Mouse (Mus musculus): Measurements from ENCODE around the gene Ly6f. TPM values are rescaled to one million over a fixed set of nuclear protein-coding genes. Genes with fewer than 3 reads are reported as not detected.

Ly6f gene
- polyA plus RNA-seq, 2 experiments = not detected

- Histone ChIP-seq H3K9me3 (ENCODE audit: control insufficient read depth, low read length) (no peaks in the 10 kb centered on the region), H3K4me3 (ENCODE audit: insufficient read depth in 1 of 2, low read depth in 2 of 2, low read length in 2 of 2) (no peak overlapping the region), H3K4me1 (replicated peaks; ENCODE audit: control insufficient read depth in 2 of 2, insufficient read depth in 2 of 2, low read length in 1 of 2) (no peaks in the 10 kb centered on the region), H3K4me2 (ENCODE audit: low read depth) (no peak overlapping the region), H3K27me3 (ENCODE audit: control insufficient read depth, insufficient read depth, low read length) (no peaks in the 10 kb centered on the region), H3K9ac (replicated peaks) (no peak overlapping the region), H3K36me3 (replicated peaks; ENCODE audit: control insufficient read depth, insufficient read depth, low read depth) (no peaks in the 10 kb centered on the region), H3K27ac (no peak overlapping the region)
- no peak for TF ChIP-seq CTCF (IDR thresholded peaks at IDR 0.05; ENCODE audit: low read depth)
- no peak for TF ChIP-seq EP300 (IDR thresholded peaks at IDR 0.05; ENCODE audit: low read depth)
- ATAC-seq (ENCODE audit: insufficient read depth) (no peak), DNase-seq (ENCODE audit: low read depth in 3 of 3, low spot score in 3 of 3) (no peak)
- 71% methylated on average over 2 of the region's 2 CpGs for WGBS (ENCODE audit: insufficient replicate concordance)
Observed at GRCm38 (mm10) chr15:75314421-75314820, 46.2 kb downstream of the Ly6f start.

- H3K9ac ChIP-seq (replicated peaks) = no peak overlapping the region
- no peak overlapping the region for H3K27ac ChIP-seq
- H3K36me3 ChIP-seq (replicated peaks; ENCODE audit: control insufficient read depth, insufficient read depth, low read depth) = no peaks in the 10 kb centered on the region
- H3K4me3 ChIP-seq (ENCODE audit: insufficient read depth in 1 of 2, low read depth in 2 of 2, low read length in 2 of 2) = no peak overlapping the region
- no peak overlapping the region for H3K4me2 ChIP-seq (ENCODE audit: low read depth)
- no peak for DNase-seq (ENCODE audit: low read depth in 3 of 3, low spot score in 3 of 3)
- no peaks in the 10 kb centered on the region for H3K4me1 ChIP-seq (replicated peaks; ENCODE audit: control insufficient read depth in 2 of 2, insufficient read depth in 2 of 2, low read length in 1 of 2)
- WGBS (ENCODE audit: insufficient replicate concordance) = 33% methylated on average over 2 of the region's 2 CpGs
- ATAC-seq (ENCODE audit: insufficient read depth) = no peak
- no peaks in the 10 kb centered on the region; the same call in 1 of the 2 replicates for H3K9me3 ChIP-seq (ENCODE audit: control insufficient read depth, low read length)
- TF ChIP-seq CTCF (IDR thresholded peaks at IDR 0.05; ENCODE audit: low read depth) = 0 out of 2 replicates have a peak, but pooled peaks have one; percentile 34
- no peak for TF ChIP-seq EP300 (IDR thresholded peaks at IDR 0.05; ENCODE audit: low read depth)
- no peaks in the 10 kb centered on the region for H3K27me3 ChIP-seq (ENCODE audit: control insufficient read depth, insufficient read depth, low read length)
Observed at GRCm38 (mm10) chr15:75317255-75317654, 49.0 kb downstream of the Ly6f start.

GRCm38 (mm10) chr15:75318584-75318983, 50.4 kb downstream of the Ly6f start:
- no peak overlapping the region for H3K4me3 ChIP-seq (ENCODE audit: insufficient read depth in 1 of 2, low read depth in 2 of 2, low read length in 2 of 2)
- DNase-seq (ENCODE audit: low read depth in 3 of 3, low spot score in 3 of 3) (no peak), ATAC-seq (ENCODE audit: insufficient read depth) (no peak)
- no peak overlapping the region for H3K27ac ChIP-seq
- no peaks in the 10 kb centered on the region for H3K4me1 ChIP-seq (replicated peaks; ENCODE audit: control insufficient read depth in 2 of 2, insufficient read depth in 2 of 2, low read length in 1 of 2)
- H3K27me3 ChIP-seq (ENCODE audit: control insufficient read depth, insufficient read depth, low read length) = no peaks in the 10 kb centered on the region
- no peaks in the 10 kb centered on the region for H3K36me3 ChIP-seq (replicated peaks; ENCODE audit: control insufficient read depth, insufficient read depth, low read depth)
- H3K9ac ChIP-seq (replicated peaks) = no peak overlapping the region
- WGBS (ENCODE audit: insufficient replicate concordance) = 56% methylated on average over 3 of the region's 3 CpGs
- H3K4me2 ChIP-seq (ENCODE audit: low read depth) = no peak overlapping the region
- H3K9me3 ChIP-seq (ENCODE audit: control insufficient read depth, low read length) = no peaks in the 10 kb centered on the region; the same call in 1 of the 2 replicates
- no peak for TF ChIP-seq EP300 (IDR thresholded peaks at IDR 0.05; ENCODE audit: low read depth)
- no peak for TF ChIP-seq CTCF (IDR thresholded peaks at IDR 0.05; ENCODE audit: low read depth)

GRCm38 (mm10) chr15:75320104-75320503, 51.9 kb downstream of the Ly6f start:
- WGBS (ENCODE audit: insufficient replicate concordance) = 62% methylated on average over 3 of the region's 3 CpGs
- no peaks in the 10 kb centered on the region for H3K36me3 ChIP-seq (replicated peaks; ENCODE audit: control insufficient read depth, insufficient read depth, low read depth)
- no peaks in the 10 kb centered on the region for H3K4me1 ChIP-seq (replicated peaks; ENCODE audit: control insufficient read depth in 2 of 2, insufficient read depth in 2 of 2, low read length in 1 of 2)
- H3K9me3 ChIP-seq (ENCODE audit: control insufficient read depth, low read length) = peaks cover 2% of the 10 kb centered on the region; the same call in 1 of the 2 replicates
- no peak overlapping the region for H3K4me3 ChIP-seq (ENCODE audit: insufficient read depth in 1 of 2, low read depth in 2 of 2, low read length in 2 of 2)
- ATAC-seq (ENCODE audit: insufficient read depth) (no peak), DNase-seq (ENCODE audit: low read depth in 3 of 3, low spot score in 3 of 3) (no peak)
- H3K9ac ChIP-seq (replicated peaks) = no peak overlapping the region
- no peak overlapping the region for H3K27ac ChIP-seq
- H3K4me2 ChIP-seq (ENCODE audit: low read depth) = no peak overlapping the region
- TF ChIP-seq CTCF (IDR thresholded peaks at IDR 0.05; ENCODE audit: low read depth) = no peak
- no peak for TF ChIP-seq EP300 (IDR thresholded peaks at IDR 0.05; ENCODE audit: low read depth)
- no peaks in the 10 kb centered on the region for H3K27me3 ChIP-seq (ENCODE audit: control insufficient read depth, insufficient read depth, low read length)

Other genes starting within 250 kb of the Ly6f start
- 0.11 and 0.17 TPM in 2 replicates for gene Ly6c1, start 219.6 kb upstream of the Ly6f start, polyA plus RNA-seq (2012; rRNA removed)
- gene Ly6c1, start 219.6 kb upstream of the Ly6f start, polyA plus RNA-seq (2014; fragmentation: Nextera tagmentation; extraction: Ambion mirVana) = 0.28 TPM in 1 of 2 replicates, not detected in the other
- 21.6 and 23.6 TPM in 2 replicates for gene Ly6c2, start 156.5 kb upstream of the Ly6f start, polyA plus RNA-seq (2012; rRNA removed)
- gene Ly6c2, start 156.5 kb upstream of the Ly6f start, polyA plus RNA-seq (2014; fragmentation: Nextera tagmentation; extraction: Ambion mirVana) = 29.8 and 43.1 TPM in 2 replicates
- gene Ly6g, start 113.2 kb upstream of the Ly6f start, polyA plus RNA-seq (2012; rRNA removed) = 0.30 and 0.51 TPM in 2 replicates
- 0.74 and 0.86 TPM in 2 replicates for gene Ly6g, start 113.2 kb upstream of the Ly6f start, polyA plus RNA-seq (2014; fragmentation: Nextera tagmentation; extraction: Ambion mirVana)
- gene BC025446, start 52.0 kb upstream of the Ly6f start, polyA plus RNA-seq (2012; rRNA removed) = 2.9 and 3.0 TPM in 2 replicates
- gene BC025446, start 52.0 kb upstream of the Ly6f start, polyA plus RNA-seq (2014; fragmentation: Nextera tagmentation; extraction: Ambion mirVana) = 3.9 and 5.7 TPM in 2 replicates

Data from liver, embryonic 14.5 days (tissue).